Mouse (Mus musculus) thymus, adult 2 months (tissue): Measurements from ENCODE around the gene Tbc1d20. TPM values are rescaled to one million over a fixed set of nuclear protein-coding genes. Genes with fewer than 3 reads are reported as not detected.

Experiments
- DNase-seq: peaks from one replicate; pipeline ENCODE4 v3.0.0; 2021
- H3K27ac ChIP-seq: fragments of 200-500 bp; 2 replicates; pipeline ENCODE4 v1.5.1; 2012; ENCODE audit warnings: low read length, control low read depth; ENCODE audit not compliant: control insufficient read depth, insufficient read depth
- H3K27me3 ChIP-seq: fragments of 200-500 bp; 2 replicates; pipeline ENCODE4 v1.6.1; 2012; ENCODE audit warnings: mild to moderate bottlenecking, low read length, moderate library complexity, mixed read lengths; ENCODE audit not compliant: control insufficient read depth, insufficient read depth
- H3K36me3 ChIP-seq: fragments of 200-500 bp; 2 replicates; pipeline ENCODE4 v1.6.1; 2012; ENCODE audit warnings: mild to moderate bottlenecking, low read length, moderate library complexity; ENCODE audit not compliant: control insufficient read depth, insufficient read depth
- H3K4me1 ChIP-seq: fragments of 200-500 bp; replicated peaks from 2 replicates; pipeline ENCODE4 v1.6.1; 2012; ENCODE audit warnings: low read length; ENCODE audit not compliant: control insufficient read depth, insufficient read depth
- H3K4me3 ChIP-seq: fragments of 200-500 bp; 2 replicates; pipeline ENCODE4 v1.5.1; 2012; ENCODE audit warnings: mild to moderate bottlenecking, low read length, control low read depth, moderate library complexity; ENCODE audit not compliant: control insufficient read depth, insufficient read depth
- CTCF ChIP-seq: fragments of 200-500 bp; IDR thresholded peaks from 2 replicates; pipeline ENCODE4 v1.5.1; 2012; ENCODE audit warnings: mild to moderate bottlenecking, control low read depth, low read length, moderate library complexity, borderline replicate concordance; ENCODE audit not compliant: control insufficient read depth, poor library complexity, insufficient read depth; ENCODE audit errors: extremely low read depth
- POLR2A ChIP-seq: fragments of 200-500 bp; IDR thresholded peaks from 2 replicates; pipeline ENCODE4 v1.6.1; 2012; ENCODE audit warnings: mild to moderate bottlenecking, low read length, control low read depth, moderate library complexity; ENCODE audit not compliant: control insufficient read depth, poor library complexity, insufficient read depth; ENCODE audit errors: extremely low read depth
- WGBS: fragments of 180-500 bp; shearing (Covaris S2); methylation state at CpG from one replicate; pipeline ENCODE4 v1.1.7; 2018; 5-methylcytosine and 5-hydroxymethylcytosine counted together
- polyA plus RNA-seq: library from polyadenylated mRNA; depleted of rRNA; stranded (reverse); fragments of >200 nt; gene quantifications from 2 replicates; pipeline ENCODE4 v1.2.3, GENCODE M21; 2012; rRNA removed

Gene Tbc1d20
- polyA plus RNA-seq, result 69.7 and 78.2 TPM in 2 replicates

GRCm38 (mm10) chr2:152293727-152294475, at the start of gene Tbc1d20:
Tbc1d20 (plus strand) TSS chr2:152293828.
- peak; percentile 90 for DNase-seq
- no peaks in the 10 kb centered on the region for H3K27me3 ChIP-seq
- no peak within 1 kb of the TSS for H3K27ac ChIP-seq
- H3K36me3 ChIP-seq, result no peaks in the 10 kb centered on the region
- TF ChIP-seq CTCF, result 0 out of 2 replicates have a peak, but pooled peaks have one; percentile 43
- peak; percentile 93 for TF ChIP-seq POLR2A
- under 1% methylated on average over 70 of the region's 70 CpGs for WGBS
- peaks cover 8% of the 10 kb centered on the region for H3K4me1 ChIP-seq
- H3K4me3 ChIP-seq, result peak within 1 kb of the TSS; percentile 87

GRCm38 (mm10) chr2:152247213-152247612, 46.4 kb upstream of the Tbc1d20 start:
- Histone ChIP-seq H3K4me3 (no peak overlapping the region), H3K27ac (no peak overlapping the region), H3K36me3 (peaks cover 14% of the 10 kb centered on the region), H3K4me1 (no peaks in the 10 kb centered on the region), H3K27me3 (no peaks in the 10 kb centered on the region)
- no peak for TF ChIP-seq CTCF
- no peak for TF ChIP-seq POLR2A
- DNase-seq, result no peak
- WGBS, result 98% methylated on average over 1 of the region's 1 CpGs

- H3K27ac ChIP-seq, result no peak overlapping the region
- 95% methylated on average over 4 of the region's 4 CpGs for WGBS
Observed at GRCm38 (mm10) chr2:152250511-152250910, 43.1 kb upstream of the Tbc1d20 start.

GRCm38 (mm10) chr2:152259739-152260138, 33.9 kb upstream of the Tbc1d20 start:
- Histone ChIP-seq H3K4me3 (no peak overlapping the region), H3K27ac (no peak overlapping the region), H3K4me1 (no peaks in the 10 kb centered on the region), H3K36me3 (peaks cover 72% of the 10 kb centered on the region), H3K27me3 (no peaks in the 10 kb centered on the region)
- 98% methylated on average over 1 of the region's 1 CpGs for WGBS
- TF ChIP-seq CTCF, result no peak
- no peak for TF ChIP-seq POLR2A
- no peak for DNase-seq

More at GRCm38 (mm10) chr2:152250511-152250910, 43.1 kb upstream of the Tbc1d20 start:
- Histone ChIP-seq H3K4me1 (no peaks in the 10 kb centered on the region), H3K27me3 (no peaks in the 10 kb centered on the region), H3K36me3 (peaks cover 40% of the 10 kb centered on the region), H3K4me3 (no peak overlapping the region)
- TF ChIP-seq CTCF, result no peak
- TF ChIP-seq POLR2A, result no peak
- DNase-seq, result no peak

- H3K36me3 ChIP-seq, result peaks cover 51% of the 10 kb centered on the region
- H3K4me3 ChIP-seq, result no peak overlapping the region
- 84% methylated on average over 2 of the region's 2 CpGs for WGBS
Observed at GRCm38 (mm10) chr2:152273639-152274038, 20.0 kb upstream of the Tbc1d20 start.

GRCm38 (mm10) chr2:152281407-152281806, 12.2 kb upstream of the Tbc1d20 start:
- no peak overlapping the region for H3K27ac ChIP-seq
- DNase-seq, result no peak
- TF ChIP-seq POLR2A, result no peak
- no peak for TF ChIP-seq CTCF
- WGBS, result 61% methylated on average over 3 of the region's 3 CpGs
- no peaks in the 10 kb centered on the region for H3K4me1 ChIP-seq
- no peak overlapping the region for H3K4me3 ChIP-seq
- H3K36me3 ChIP-seq, result peaks cover 53% of the 10 kb centered on the region
- H3K27me3 ChIP-seq, result no peaks in the 10 kb centered on the region

More at GRCm38 (mm10) chr2:152273639-152274038, 20.0 kb upstream of the Tbc1d20 start:
- no peak for DNase-seq
- Histone ChIP-seq H3K27me3 (no peaks in the 10 kb centered on the region), H3K4me1 (no peaks in the 10 kb centered on the region), H3K27ac (no peak overlapping the region)
- TF ChIP-seq POLR2A, result no peak
- TF ChIP-seq CTCF, result no peak
